Mouse (Mus musculus): ENCODE measurements around the gene Tmem234.

DNA sequence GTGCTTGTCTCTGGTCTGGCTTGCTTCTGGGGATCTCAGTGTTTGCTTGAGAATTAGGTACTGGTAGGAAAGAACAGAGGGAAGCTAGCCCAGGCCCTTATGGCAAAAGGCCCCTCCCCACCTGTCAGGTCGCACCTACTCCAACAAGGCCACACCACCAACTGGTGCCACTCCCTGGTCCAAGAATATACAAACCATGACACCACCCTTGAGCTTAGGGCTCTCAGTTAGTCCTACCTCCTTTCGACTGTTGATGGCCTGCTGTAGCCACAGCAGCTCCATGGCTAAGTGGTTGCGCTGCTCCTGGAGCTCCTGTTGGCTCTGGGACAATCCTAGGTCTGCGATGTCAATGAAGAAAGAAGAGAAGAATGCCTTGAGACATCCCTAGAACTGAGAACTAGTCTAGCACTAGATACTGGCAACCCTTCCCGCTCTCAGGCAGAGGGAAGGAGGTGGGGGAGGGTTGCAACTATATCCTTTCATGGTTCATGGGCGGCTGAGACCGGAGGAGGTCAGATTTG lies 16.7 kb downstream of the Tmem234 start:
- no peak for TF ChIP-seq CTCF (IDR thresholded peaks at IDR 0.05; ENCODE audit: low read depth, low read length)
- TF ChIP-seq GATA2 (IDR thresholded peaks at IDR 0.05; ENCODE audit: borderline replicate concordance, low read depth, low read length), result no peak
- TF ChIP-seq GATA1 (IDR thresholded peaks at IDR 0.05; ENCODE audit: borderline replicate concordance, low read length), result no peak
- no peak for TF ChIP-seq TAL1 (conservative IDR thresholded peaks at IDR 0.05; ENCODE audit: low read depth, low read length)
- TF ChIP-seq POLR2AphosphoS5 (IDR thresholded peaks at IDR 0.05; ENCODE audit: insufficient replicate concordance, low read depth, low read length), result no peak

Data from G1E (cell line).